Mouse (Mus musculus) kidney, embryonic 16.5 days (tissue): Measurements from ENCODE around the gene Pitx2. TPM values are rescaled to one million over a fixed set of nuclear protein-coding genes. Genes with fewer than 3 reads are reported as not detected.

Source experiments
- ATAC-seq: fragments of 200-750 bp; cut with Nextera tagmentation; 2 replicates; pipeline ENCODE4 v1.8.0; 2017; ENCODE audit warnings: moderate TSS enrichment; ENCODE audit not compliant: low FRiP score, low TSS enrichment
- H3K27ac ChIP-seq: fragments of 300-500 bp; sonication (generic); 2 replicates; pipeline ENCODE4 v1.5.1; 2014; ENCODE audit warnings: low read length
- H3K27me3 ChIP-seq: fragments of 300-500 bp; sonication (generic); 2 replicates; pipeline ENCODE4 v1.6.1; 2014; ENCODE audit warnings: low read length, control low read depth, mixed read lengths; ENCODE audit not compliant: insufficient read depth
- H3K36me3 ChIP-seq: fragments of 300-500 bp; sonication (generic); 2 replicates; pipeline ENCODE4 v1.6.1; 2014; ENCODE audit warnings: low read length, control low read depth, mixed read lengths; ENCODE audit not compliant: insufficient read depth
- H3K4me1 ChIP-seq: fragments of 300-500 bp; sonication (generic); 2 replicates; pipeline ENCODE4 v1.6.1; 2014; ENCODE audit warnings: low read length, control low read depth, mixed read lengths; ENCODE audit not compliant: insufficient read depth
- H3K4me2 ChIP-seq: fragments of 300-500 bp; sonication (generic); replicated peaks from 2 replicates; pipeline ENCODE4 v1.6.1; 2014; ENCODE audit warnings: low read depth, low read length
- H3K4me3 ChIP-seq: fragments of 300-500 bp; sonication (generic); 2 replicates; pipeline ENCODE4 v1.5.1; 2014; ENCODE audit warnings: mild to moderate bottlenecking, low read length
- H3K9ac ChIP-seq: fragments of 300-500 bp; sonication (generic); replicated peaks from 2 replicates; pipeline ENCODE4 v1.6.1; 2014; ENCODE audit warnings: low read length
- H3K9me3 ChIP-seq: fragments of 300-500 bp; sonication (generic); 2 replicates; pipeline ENCODE4 v1.6.1; 2016; ENCODE audit warnings: low read length, control low read depth
- WGBS: fragments of 180-500 bp; shearing (Covaris S2); extraction: QIAGEN DNeasy Blood & Tissue Kit; methylation state at CpG from one replicate; pipeline ENCODE4 v1.1.7; 2014; 5-methylcytosine and 5-hydroxymethylcytosine counted together
- polyA plus RNA-seq: library from polyadenylated mRNA; unstranded; fragments of >200 nt; fragmentation: Nextera tagmentation; extraction: Ambion mirVana; gene quantifications from 2 replicates; pipeline ENCODE4 v1.2.1, GENCODE M21; 2015

Pitx2 gene
- polyA plus RNA-seq, 1 experiment from 2014 or later = 10.3 TPM

- H3K27ac ChIP-seq = no peak overlapping the region
- peak overlapping the region; percentile 51 for H3K9ac ChIP-seq
- H3K27me3 ChIP-seq = peaks cover 93% of the 10 kb centered on the region
- peaks cover 11% of the 10 kb centered on the region for H3K4me1 ChIP-seq
- H3K4me2 ChIP-seq = peak overlapping the region; percentile 80; the same call in 1 of the 2 replicates
- no peaks in the 10 kb centered on the region for H3K36me3 ChIP-seq
- no peaks in the 10 kb centered on the region for H3K9me3 ChIP-seq
- ATAC-seq = no peak
- 1% methylated on average over 34 of the region's 35 CpGs for WGBS
- peak overlapping the region; percentile 55 for H3K4me3 ChIP-seq
Measured at GRCm38 (mm10) chr3:129215751-129216331, 16.2 kb downstream of the Pitx2 start.

GRCm38 (mm10) chr3:129216491-129216890, 16.8 kb downstream of the Pitx2 start:
- peaks cover 11% of the 10 kb centered on the region for H3K4me1 ChIP-seq
- no peaks in the 10 kb centered on the region for H3K36me3 ChIP-seq
- peak overlapping the region; percentile 55 for H3K4me3 ChIP-seq
- no peak for ATAC-seq
- peaks cover 94% of the 10 kb centered on the region for H3K27me3 ChIP-seq
- no peaks in the 10 kb centered on the region for H3K9me3 ChIP-seq
- no peak overlapping the region for H3K27ac ChIP-seq
- WGBS = 2% methylated on average over 9 of the region's 9 CpGs
- H3K9ac ChIP-seq = no peak overlapping the region
- H3K4me2 ChIP-seq = no peak overlapping the region

GRCm38 (mm10) chr3:129216911-129217561, 17.4 kb downstream of the Pitx2 start:
- no peaks in the 10 kb centered on the region for H3K36me3 ChIP-seq
- H3K9me3 ChIP-seq = no peaks in the 10 kb centered on the region
- H3K9ac ChIP-seq = no peak overlapping the region
- ATAC-seq = no peak
- H3K4me3 ChIP-seq = peak overlapping the region; percentile 55
- H3K4me1 ChIP-seq = peaks cover 11% of the 10 kb centered on the region
- no peak overlapping the region; the same call in 1 of the 2 replicates for H3K4me2 ChIP-seq
- peaks cover 94% of the 10 kb centered on the region for H3K27me3 ChIP-seq
- 2% methylated on average over 34 of the region's 34 CpGs for WGBS
- 0 out of 2 replicates have a peak overlapping the region, but pooled peaks have one; percentile 10 for H3K27ac ChIP-seq

GRCm38 (mm10) chr3:129217862-129218370, 18.2 kb downstream of the Pitx2 start:
- H3K9me3 ChIP-seq = no peaks in the 10 kb centered on the region
- peaks cover 11% of the 10 kb centered on the region for H3K4me1 ChIP-seq
- no peak overlapping the region for H3K4me3 ChIP-seq
- ATAC-seq = no peak
- WGBS = under 1% methylated on average over 12 of the region's 12 CpGs
- H3K4me2 ChIP-seq = no peak overlapping the region
- peaks cover 93% of the 10 kb centered on the region for H3K27me3 ChIP-seq
- H3K36me3 ChIP-seq = no peaks in the 10 kb centered on the region
- H3K27ac ChIP-seq = no peak overlapping the region
- H3K9ac ChIP-seq = no peak overlapping the region

- Histone ChIP-seq H3K36me3 (no peaks in the 10 kb centered on the region), H3K4me1 (peaks cover 11% of the 10 kb centered on the region), H3K9ac (no peak overlapping the region), H3K9me3 (no peaks in the 10 kb centered on the region), H3K27me3 (peaks cover 90% of the 10 kb centered on the region), H3K27ac (no peak overlapping the region), H3K4me3 (peak overlapping the region; percentile 14; the same call in 1 of the 2 replicates), H3K4me2 (0 out of 2 replicates have a peak overlapping the region, but pooled peaks have one; percentile 5)
- no peak for ATAC-seq
- under 1% methylated on average over 41 of the region's 41 CpGs for WGBS
Measured at GRCm38 (mm10) chr3:129218371-129218921, 18.8 kb downstream of the Pitx2 start.

- H3K4me2 ChIP-seq = no peak overlapping the region
- no peak overlapping the region for H3K9ac ChIP-seq
- H3K27me3 ChIP-seq = peaks cover 90% of the 10 kb centered on the region
- peaks cover 8% of the 10 kb centered on the region; the same call in 1 of the 2 replicates for H3K4me1 ChIP-seq
- H3K27ac ChIP-seq = no peak overlapping the region
- no peaks in the 10 kb centered on the region for H3K36me3 ChIP-seq
- H3K4me3 ChIP-seq = no peak overlapping the region
- 6% methylated on average over 7 of the region's 7 CpGs for WGBS
- no peaks in the 10 kb centered on the region for H3K9me3 ChIP-seq
- ATAC-seq = no peak
Measured at GRCm38 (mm10) chr3:129220086-129220670, 20.5 kb downstream of the Pitx2 start.

- peak; percentile 46 for ATAC-seq
- Histone ChIP-seq H3K27ac (peak overlapping the region; percentile 68), H3K4me1 (peaks cover 8% of the 10 kb centered on the region; the same call in 1 of the 2 replicates), H3K36me3 (no peaks in the 10 kb centered on the region), H3K9me3 (no peaks in the 10 kb centered on the region), H3K4me3 (peak overlapping the region; percentile 10), H3K4me2 (peak overlapping the region; percentile 16; the same call in 1 of the 2 replicates), H3K9ac (peak overlapping the region; percentile 38; the same call in 1 of the 2 replicates), H3K27me3 (peaks cover 90% of the 10 kb centered on the region)
- 6% methylated on average over 24 of the region's 24 CpGs for WGBS
Measured at GRCm38 (mm10) chr3:129220681-129221379, 21.2 kb downstream of the Pitx2 start.

GRCm38 (mm10) chr3:129221380-129222260, 21.9 kb downstream of the Pitx2 start:
- Histone ChIP-seq H3K36me3 (no peaks in the 10 kb centered on the region), H3K9me3 (no peaks in the 10 kb centered on the region), H3K27me3 (peaks cover 90% of the 10 kb centered on the region), H3K27ac (peak overlapping the region; percentile 68), H3K4me2 (peak overlapping the region; percentile 16; the same call in 1 of the 2 replicates), H3K4me3 (peak overlapping the region; percentile 10), H3K4me1 (peaks cover 8% of the 10 kb centered on the region; the same call in 1 of the 2 replicates), H3K9ac (peak overlapping the region; percentile 38; the same call in 1 of the 2 replicates)
- WGBS = 3% methylated on average over 27 of the region's 27 CpGs
- no peak for ATAC-seq
